In the genomic region with DNA sequence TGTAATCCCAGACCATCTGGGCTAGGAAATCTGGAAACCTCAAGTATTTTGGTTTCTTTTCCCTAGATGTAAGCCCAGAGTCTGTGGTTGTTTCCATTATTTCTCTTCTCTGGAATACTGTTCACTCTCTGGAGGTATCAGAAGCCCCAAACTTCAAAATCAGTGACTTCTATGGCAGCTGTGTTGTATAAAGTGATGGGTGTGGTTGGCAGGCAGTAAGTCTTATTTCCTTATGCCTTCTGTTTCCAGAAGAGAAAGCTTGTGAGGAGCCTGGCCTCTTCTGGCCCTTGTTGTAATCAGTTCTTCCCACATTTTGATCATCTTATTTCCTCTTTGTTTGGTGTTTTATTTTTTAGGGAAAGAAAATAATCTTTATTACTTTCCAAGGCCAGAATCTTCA, we compare ENCODE assay signal across 19 mouse cellular contexts. TPM values are rescaled to one million over a fixed set of nuclear protein-coding genes. Genes with fewer than 3 reads are reported as not detected.
A peak's percentile ranks its signal among the peaks of the same experiment; 100 is the strongest.
DNase-seq lines count a peak whose midpoint lies in the region; ATAC-seq and TF ChIP-seq lines count a peak whose summit lies in the region.
"Had no signal": no experiment of that assay in that cellular context is flagged by ENCODE, and none has a peak within 500 bp of the region (broad histone marks: within the 10 kb centered on the region; RNA-seq: fewer than 3 reads in every experiment).

No protein-coding gene starts in this region.

- peak; percentile 12 for DNase-seq in forebrain, embryonic 14.5 days (ENCODE audit: low spot score)
- DNase-seq in heart, postnatal 4 days = no peak
- DNase-seq in lung, adult 2 months = no peak
- no peak for DNase-seq in kidney, postnatal 25 days
- DNase-seq: adrenal gland, postnatal 36 days; cerebellum, postnatal 36 days; gastrocnemius, postnatal 25 days; kidney, postnatal 10 days; layer of hippocampus, adult 9-11 months; liver had no signal

- H3K27ac ChIP-seq in forebrain, embryonic 14.5 days (ENCODE audit: low read depth, low read length) = 0 out of 2 replicates have a peak overlapping the region, but pooled peaks have one; percentile 7
- no peak overlapping the region for H3K27ac ChIP-seq in forebrain, embryonic 12.5 days
- H3K27ac ChIP-seq in heart, embryonic 14.5 days (replicated peaks in 1 of 2; ENCODE audit: control insufficient read depth in 1 of 2, insufficient read depth in 1 of 2, low read depth in 2 of 2, low read length in 2 of 2) = peak overlapping the region; percentile 42 to 45; a peak in 3 of 4 replicates
- H3K27ac ChIP-seq in lung, embryonic 16.5 days (ENCODE audit: low read length) = peak overlapping the region; percentile 12; the same call in 1 of the 2 replicates
- H3K27ac ChIP-seq in stomach, embryonic 15.5 days = peak overlapping the region; percentile 35; the same call in 1 of the 2 replicates
- H3K27ac ChIP-seq: embryonic facial prominence, embryonic 15.5 days; hindbrain, embryonic 12.5 days had no signal

- no peak for TF ChIP-seq CTCF in lung, adult 2 months (IDR thresholded peaks at IDR 0.05; ENCODE audit: insufficient read depth, low read length)

- H3K27me3 ChIP-seq in forebrain, embryonic 14.5 days (replicated peaks; ENCODE audit: control insufficient read depth, insufficient read depth, low read length) = no peaks in the 10 kb centered on the region
- H3K27me3 ChIP-seq in forebrain, embryonic 12.5 days = no peaks in the 10 kb centered on the region
- no peaks in the 10 kb centered on the region for H3K27me3 ChIP-seq in heart, embryonic 14.5 days (ENCODE audit: control insufficient read depth, insufficient read depth, low read length)
- no peaks in the 10 kb centered on the region for H3K27me3 ChIP-seq in lung, embryonic 16.5 days (ENCODE audit: control insufficient read depth, insufficient read depth, low read depth, low read length)
- H3K27me3 ChIP-seq in stomach, embryonic 15.5 days (replicated peaks) = no peaks in the 10 kb centered on the region
- H3K27me3 ChIP-seq: CH12.LX; embryonic facial prominence, embryonic 15.5 days; hindbrain, embryonic 12.5 days had no signal

- no peak overlapping the region for H3K4me2 ChIP-seq in forebrain, embryonic 14.5 days (ENCODE audit: low read length)
- H3K4me2 ChIP-seq in forebrain, embryonic 12.5 days = no peak overlapping the region
- no peak overlapping the region for H3K4me2 ChIP-seq in heart, embryonic 14.5 days (ENCODE audit: low read length)
- H3K4me2 ChIP-seq in lung, embryonic 16.5 days (ENCODE audit: low read depth, low read length) = no peak overlapping the region
- no peak overlapping the region for H3K4me2 ChIP-seq in stomach, embryonic 15.5 days
- H3K4me2 ChIP-seq: embryonic facial prominence, embryonic 15.5 days; hindbrain, embryonic 12.5 days had no signal

- peak; percentile 47 for ATAC-seq in forebrain, embryonic 14.5 days
- ATAC-seq in forebrain, embryonic 12.5 days (ENCODE audit: low FRiP score) = no peak
- ATAC-seq in heart, embryonic 14.5 days (ENCODE audit: insufficient number of reproducible peaks, insufficient read depth, low FRiP score, low read depth) = no peak
- ATAC-seq in lung, embryonic 16.5 days (ENCODE audit: low read depth) = no peak
- no peak for ATAC-seq in stomach, embryonic 15.5 days (ENCODE audit: insufficient read depth, low FRiP score, low read depth)
- ATAC-seq: activated CD4-positive, CD25-positive, alpha-beta regulatory T cell, adult 4 months; midbrain, embryonic 16.5 days had no signal

- peaks cover 3% of the 10 kb centered on the region; the same call in 1 of the 2 replicates for H3K4me1 ChIP-seq in forebrain, embryonic 14.5 days (ENCODE audit: control insufficient read depth, insufficient read depth, low read length)
- peaks cover 4% of the 10 kb centered on the region; the same call in 1 of the 2 replicates for H3K4me1 ChIP-seq in forebrain, embryonic 12.5 days
- peaks cover 7 to 39% of the 10 kb centered on the region in 2 experiments for H3K4me1 ChIP-seq in heart, embryonic 14.5 days (ENCODE audit: control insufficient read depth in 2 of 2, insufficient read depth in 2 of 2, low read length in 2 of 2)
- peaks cover 6% of the 10 kb centered on the region for H3K4me1 ChIP-seq in lung, embryonic 16.5 days (replicated peaks; ENCODE audit: control insufficient read depth, insufficient read depth, low read length)
- peaks cover 19% of the 10 kb centered on the region for H3K4me1 ChIP-seq in lung, adult 2 months (ENCODE audit: control insufficient read depth, insufficient read depth, low read length)
- H3K4me1 ChIP-seq in stomach, embryonic 15.5 days = peaks cover 13% of the 10 kb centered on the region; the same call in 1 of the 2 replicates

- no peak for TF ChIP-seq POLR2A in lung, adult 2 months (IDR thresholded peaks at IDR 0.05; ENCODE audit: borderline replicate concordance, extremely low read depth, low read depth, low read length)

- no peak overlapping the region for H3K9ac ChIP-seq in forebrain, embryonic 14.5 days (ENCODE audit: low read length)
- no peak overlapping the region for H3K9ac ChIP-seq in forebrain, embryonic 12.5 days
- no peak overlapping the region for H3K9ac ChIP-seq in heart, embryonic 14.5 days (ENCODE audit: low read length)
- H3K9ac ChIP-seq in lung, embryonic 16.5 days (ENCODE audit: low read length) = no peak overlapping the region
- no peak overlapping the region for H3K9ac ChIP-seq in stomach, embryonic 15.5 days
- H3K9ac ChIP-seq: embryonic facial prominence, embryonic 15.5 days; hindbrain, embryonic 12.5 days had no signal

- no peak overlapping the region for H3K4me3 ChIP-seq in forebrain, embryonic 14.5 days (ENCODE audit: low read depth, low read length)
- no peak overlapping the region for H3K4me3 ChIP-seq in forebrain, embryonic 12.5 days (replicated peaks)
- no peak overlapping the region for H3K4me3 ChIP-seq in heart, embryonic 14.5 days (ENCODE audit: control insufficient read depth in 1 of 2, insufficient read depth in 1 of 2, low read depth in 1 of 2, low read length in 2 of 2)
- no peak overlapping the region for H3K4me3 ChIP-seq in lung, embryonic 16.5 days (ENCODE audit: low read length)
- no peak overlapping the region for H3K4me3 ChIP-seq in lung, adult 2 months (replicated peaks; ENCODE audit: extremely low read depth, low read depth, low read length)
- H3K4me3 ChIP-seq in stomach, embryonic 15.5 days (replicated peaks) = no peak overlapping the region
- H3K4me3 ChIP-seq: embryonic facial prominence, embryonic 15.5 days; hindbrain, embryonic 12.5 days had no signal

- H3K36me3 ChIP-seq in forebrain, embryonic 14.5 days (ENCODE audit: control insufficient read depth, insufficient read depth, low read length) = no peaks in the 10 kb centered on the region
- 0 out of 2 replicates have a peak, but pooled peaks cover 2% of the 10 kb centered on the region for H3K36me3 ChIP-seq in forebrain, embryonic 12.5 days (replicated peaks)
- peaks cover 4% of the 10 kb centered on the region; the same call in 1 of the 2 replicates for H3K36me3 ChIP-seq in heart, embryonic 14.5 days (ENCODE audit: control insufficient read depth, insufficient read depth, low read length)
- H3K36me3 ChIP-seq in lung, embryonic 16.5 days (ENCODE audit: control insufficient read depth, insufficient read depth, low read length) = no peaks in the 10 kb centered on the region
- H3K36me3 ChIP-seq in stomach, embryonic 15.5 days = no peaks in the 10 kb centered on the region
- H3K36me3 ChIP-seq: embryonic facial prominence, embryonic 15.5 days; hindbrain, embryonic 12.5 days had no signal

- no peaks in the 10 kb centered on the region for H3K9me3 ChIP-seq in forebrain, embryonic 14.5 days (replicated peaks; ENCODE audit: control insufficient read depth, low read length)
- no peaks in the 10 kb centered on the region for H3K9me3 ChIP-seq in forebrain, embryonic 12.5 days
- no peaks in the 10 kb centered on the region for H3K9me3 ChIP-seq in heart, embryonic 14.5 days (ENCODE audit: control insufficient read depth, low read length)
- no peaks in the 10 kb centered on the region for H3K9me3 ChIP-seq in lung, embryonic 16.5 days (ENCODE audit: control insufficient read depth, low read length)
- no peaks in the 10 kb centered on the region for H3K9me3 ChIP-seq in stomach, embryonic 15.5 days
- H3K9me3 ChIP-seq: embryonic facial prominence, embryonic 15.5 days; hindbrain, embryonic 12.5 days had no signal

RNA-seq across cellular contexts. Expression of gene 1810049J17Rik, which starts 9.2 kb away (rescaled TPM):
- 1.2 and 1.6 TPM in 2 replicates for polyA plus RNA-seq in forebrain, embryonic 14.5 days (2014; fragmentation: Nextera tagmentation; extraction: Ambion mirVana)
- 1.1 TPM in 1 of 2 replicates, not detected in the other for polyA plus RNA-seq in forebrain, embryonic 12.5 days (2016; fragmentation: Nextera tagmentation; extraction: Ambion mirVana)
- polyA plus RNA-seq in heart, embryonic 14.5 days (2014; fragmentation: Nextera tagmentation; extraction: Ambion mirVana) = 0.54 TPM in 1 of 2 replicates, not detected in the other
- under 1 TPM in 1 of 2 experiments, not detected in 1; 0.91 TPM for total RNA-seq in heart, postnatal 4 days (2021)
- 0.67 TPM in 1 of 2 replicates, not detected in the other for polyA plus RNA-seq in lung, embryonic 16.5 days (2015; fragmentation: Nextera tagmentation; extraction: Ambion mirVana)
- 0.85 TPM in 1 of 2 replicates, not detected in the other for polyA plus RNA-seq in lung, adult 2 months (2012; rRNA removed)
- 0.39 TPM in 1 of 2 replicates, not detected in the other for polyA plus RNA-seq in stomach, embryonic 15.5 days (2015; fragmentation: Nextera tagmentation; extraction: Ambion mirVana)
- polyA plus RNA-seq: activated CD4-positive, CD25-positive, alpha-beta regulatory T cell, adult 4 months; midbrain, embryonic 16.5 days had no signal

RNA-seq across cellular contexts. Expression of gene Golph3, which starts 9.6 kb away (rescaled TPM):
- 83.0 and 88.5 TPM in 2 replicates for polyA plus RNA-seq in forebrain, embryonic 14.5 days (2014; fragmentation: Nextera tagmentation; extraction: Ambion mirVana)
- 85.3 and 88.5 TPM in 2 replicates for polyA plus RNA-seq in forebrain, embryonic 12.5 days (2016; fragmentation: Nextera tagmentation; extraction: Ambion mirVana)
- polyA plus RNA-seq in heart, embryonic 14.5 days (2014; fragmentation: Nextera tagmentation; extraction: Ambion mirVana) = 85.4 and 87.7 TPM in 2 replicates
- total RNA-seq in heart, postnatal 4 days (2021) = 10 to 100 TPM; 88.7 to 89.1 TPM
- polyA plus RNA-seq in lung, embryonic 16.5 days (2015; fragmentation: Nextera tagmentation; extraction: Ambion mirVana) = 71.3 and 72.0 TPM in 2 replicates
- 73.4 and 92.4 TPM in 2 replicates for polyA plus RNA-seq in lung, adult 2 months (2012; rRNA removed)
- polyA plus RNA-seq in stomach, embryonic 15.5 days (2015; fragmentation: Nextera tagmentation; extraction: Ambion mirVana) = 91.3 and 91.4 TPM in 2 replicates
